Mouse (Mus musculus): Measurements from ENCODE around the gene Gaa.

DNA sequence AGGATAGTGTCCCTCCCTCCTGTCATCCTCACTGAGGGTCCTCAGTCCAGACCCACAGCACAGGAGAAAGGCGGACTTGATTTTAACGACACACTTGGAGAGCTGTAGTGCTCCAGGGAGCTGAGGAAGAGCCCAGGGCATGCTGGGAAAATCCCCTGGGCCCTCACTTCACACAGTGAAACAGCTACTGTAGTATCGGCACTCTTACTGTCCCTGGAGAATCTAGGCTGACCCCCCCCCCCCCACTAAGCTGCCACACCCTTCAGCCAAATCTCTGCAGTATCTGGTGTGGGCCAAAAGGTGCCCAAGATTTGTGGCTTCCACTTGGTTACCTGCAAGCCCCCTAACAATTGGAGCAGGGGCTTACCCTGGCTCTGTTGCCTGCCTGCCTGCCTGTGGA, 30.7 kb upstream of the Gaa start:
- TF ChIP-seq CTCF (IDR thresholded peaks at IDR 0.05; ENCODE audit: low read depth) (no peak), EP300 (IDR thresholded peaks at IDR 0.05; ENCODE audit: low read depth) (no peak)

All from liver, postnatal 0 days (tissue).